Mouse (Mus musculus) thymus, adult 2 months (tissue): ENCODE measurements around the gene Tmed4.
"Not testable (repeated sequence)": the region's sequence is repeated elsewhere in the genome, so short reads cannot be mapped to it uniquely, and the experiment has no call there.

Source experiments
- CTCF ChIP-seq: fragments of 200-500 bp; IDR thresholded peaks from 2 replicates; pipeline ENCODE4 v1.5.1; 2012; ENCODE audit warnings: mild to moderate bottlenecking, control low read depth, low read length, moderate library complexity, borderline replicate concordance; ENCODE audit not compliant: control insufficient read depth, poor library complexity, insufficient read depth; ENCODE audit errors: extremely low read depth
- POLR2A ChIP-seq: fragments of 200-500 bp; IDR thresholded peaks from 2 replicates; pipeline ENCODE4 v1.6.1; 2012; ENCODE audit warnings: mild to moderate bottlenecking, low read length, control low read depth, moderate library complexity; ENCODE audit not compliant: control insufficient read depth, poor library complexity, insufficient read depth; ENCODE audit errors: extremely low read depth

DNA sequence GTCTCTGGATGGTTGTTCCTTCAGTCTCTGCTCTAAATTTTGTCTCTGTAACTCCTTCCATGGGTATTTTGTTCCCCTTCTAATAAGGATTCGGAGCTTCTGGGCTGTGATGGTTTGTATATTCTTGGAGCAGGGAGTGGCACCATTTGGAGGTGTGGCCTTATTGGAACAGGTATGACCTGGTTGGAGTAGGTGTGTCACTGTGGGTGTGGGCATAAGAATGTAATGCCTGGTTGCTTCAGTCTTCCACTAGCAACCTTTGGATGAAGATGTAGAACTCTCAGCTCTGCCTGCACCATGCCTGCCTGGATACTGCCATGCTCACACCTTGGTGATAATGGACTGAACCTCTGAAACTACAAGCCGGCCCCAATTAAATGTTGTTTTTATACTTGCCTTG is 20.1 kb downstream of the Tmed4 start:
- not testable (repeated sequence) for TF ChIP-seq POLR2A, CTCF
